Mouse (Mus musculus): ENCODE results near the gene Prdm16.

DNA sequence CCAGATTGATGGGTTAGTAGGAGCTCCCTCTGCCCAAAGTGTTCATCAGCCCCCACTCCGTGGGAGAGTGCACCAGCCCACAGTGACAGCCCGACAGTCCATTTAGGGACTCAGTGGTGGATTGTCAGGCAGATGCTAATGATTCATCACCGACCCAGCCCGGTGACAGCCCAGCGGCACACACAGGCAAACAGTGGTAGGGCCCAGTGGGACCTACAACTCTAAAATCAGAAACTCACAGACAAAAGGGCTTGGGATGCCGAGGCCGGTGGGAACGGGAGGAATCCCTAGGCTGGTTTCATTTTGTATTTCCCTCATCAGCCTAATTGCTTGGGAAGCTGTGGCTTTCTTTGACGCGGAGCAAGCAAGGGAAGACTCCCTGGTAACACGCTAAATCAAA is 80.3 kb downstream of the Prdm16 start:
- no peak for TF ChIP-seq CTCF (IDR thresholded peaks at IDR 0.05; ENCODE audit: low read depth)
- no peak for TF ChIP-seq EP300 (IDR thresholded peaks at IDR 0.05; ENCODE audit: low read depth)

Data from liver, postnatal 0 days (tissue).